Mouse (Mus musculus) neural tube, embryonic 11.5 days (tissue): ENCODE data around the gene Cdca5. TPM values are rescaled to one million over a fixed set of nuclear protein-coding genes. Genes with fewer than 3 reads are reported as not detected.
A peak's percentile ranks its signal among the peaks of the same experiment; 100 is the strongest.

Source experiments
- ATAC-seq: fragments of 200-750 bp; cut with Nextera tagmentation; 2 replicates; pipeline ENCODE4 v1.8.0; 2017; ENCODE audit warnings: moderate number of reproducible peaks, mild to moderate bottlenecking, moderate TSS enrichment, moderate library complexity; ENCODE audit not compliant: insufficient read depth, low FRiP score, low TSS enrichment
- DNase-seq: peaks from one replicate; pipeline ENCODE4 v3.0.0-alpha.2; 2015; ENCODE audit warnings: low spot score
- H3K27ac ChIP-seq: fragments of 300-500 bp; sonication (generic); 2 replicates; pipeline ENCODE4 v1.5.1; 2014; ENCODE audit warnings: low read depth, mild to moderate bottlenecking, low read length
- H3K27me3 ChIP-seq: fragments of 300-500 bp; sonication (generic); 2 replicates; pipeline ENCODE4 v1.6.1; 2014; ENCODE audit warnings: mild to moderate bottlenecking, low read length, mixed read lengths; ENCODE audit not compliant: control insufficient read depth, insufficient read depth
- H3K36me3 ChIP-seq: fragments of 300-500 bp; sonication (generic); 2 replicates; pipeline ENCODE4 v1.6.1; 2014; ENCODE audit warnings: mild to moderate bottlenecking, low read length, moderate library complexity, mixed read lengths; ENCODE audit not compliant: control insufficient read depth, insufficient read depth
- H3K4me1 ChIP-seq: fragments of 300-500 bp; sonication (generic); 2 replicates; pipeline ENCODE4 v1.6.1; 2014; ENCODE audit warnings: low read length, mixed read lengths; ENCODE audit not compliant: control insufficient read depth, insufficient read depth
- H3K4me2 ChIP-seq: fragments of 300-500 bp; sonication (generic); 2 replicates; pipeline ENCODE4 v1.6.1; 2014; ENCODE audit warnings: low read depth, mild to moderate bottlenecking, moderate library complexity
- H3K4me3 ChIP-seq: fragments of 300-500 bp; sonication (generic); 2 replicates; pipeline ENCODE4 v1.5.1; 2014; ENCODE audit warnings: low read depth, low read length
- H3K9ac ChIP-seq: fragments of 300-500 bp; sonication (generic); 2 replicates; pipeline ENCODE4 v1.6.1; 2014; ENCODE audit warnings: mild to moderate bottlenecking, low read length
- H3K9me3 ChIP-seq: fragments of 300-500 bp; sonication (generic); 2 replicates; pipeline ENCODE4 v1.6.1; 2016; ENCODE audit warnings: low read length; ENCODE audit not compliant: control insufficient read depth
- whole genome bisulfite sequencing: fragments of 180-500 bp; shearing (Covaris S2); extraction: QIAGEN DNeasy Blood & Tissue Kit; methylation state at CpG from one replicate; pipeline ENCODE4 v1.1.7; 2014; 5-methylcytosine and 5-hydroxymethylcytosine counted together
- microRNA-seq: library from miRNA; unstranded; fragments of <30 nt; microRNA quantifications from one replicate; pipeline ENCODE4, GENCODE M21; 2016
- polyA plus RNA-seq: library from polyadenylated mRNA; unstranded; fragments of >200 nt; fragmentation: Nextera tagmentation; extraction: Ambion mirVana; gene quantifications from 2 replicates; pipeline ENCODE4 v1.2.1, GENCODE M21; 2014

Gene Cdca5
- polyA plus RNA-seq, 1 experiment from 2014 or later: 48.4 TPM

- peak overlapping the region; percentile 76 for H3K9ac ChIP-seq
- H3K27ac ChIP-seq: peak overlapping the region; percentile 93
- H3K9me3 ChIP-seq: no peaks in the 10 kb centered on the region
- H3K4me2 ChIP-seq: peak overlapping the region; percentile 70
- 9% methylated on average over 16 of the region's 16 CpGs for WGBS
- peaks cover 2% of the 10 kb centered on the region for H3K36me3 ChIP-seq
- no peaks in the 10 kb centered on the region for H3K4me1 ChIP-seq
- no peak for DNase-seq
- no peaks in the 10 kb centered on the region for H3K27me3 ChIP-seq
- peak overlapping the region; percentile 56 for H3K4me3 ChIP-seq
- ATAC-seq: no peak
These were observed 55.5 kb downstream of the Cdca5 start for GRCm38 (mm10) chr19:6140374-6140677.

DNA sequence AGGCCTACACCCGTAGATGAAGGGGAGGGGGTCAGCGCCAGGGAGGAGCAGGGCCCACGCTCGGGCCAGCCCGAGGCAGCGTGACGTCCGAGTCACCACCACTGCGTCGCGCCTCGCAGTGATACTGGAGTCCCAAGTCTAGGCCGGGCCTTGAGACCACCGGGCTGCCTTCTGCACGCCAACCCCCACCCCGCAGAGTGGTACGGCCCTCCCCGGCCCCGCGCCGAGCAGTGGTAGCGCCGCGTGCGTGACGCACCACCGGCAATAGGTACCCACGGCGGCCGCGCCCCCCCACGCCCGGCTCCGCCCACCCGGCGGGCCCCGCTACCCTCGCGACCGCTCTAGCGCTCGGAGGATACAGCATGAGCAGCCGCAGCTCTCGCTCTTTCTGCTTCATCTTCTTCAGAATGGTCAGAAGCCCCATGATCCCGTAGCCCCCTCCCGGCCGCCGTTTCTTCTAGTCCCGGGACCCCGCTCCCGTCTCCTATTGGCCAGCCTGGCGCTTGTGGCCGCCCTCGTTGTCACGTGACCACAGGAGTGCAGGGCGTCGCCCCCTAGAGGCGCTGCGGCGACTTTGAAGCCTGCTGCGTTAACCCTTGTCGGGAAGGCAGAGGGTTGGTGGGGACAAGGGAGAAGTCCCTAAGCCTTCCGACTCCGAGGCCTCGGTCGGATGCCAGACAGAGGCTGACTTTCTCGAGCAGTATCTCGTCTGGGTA is 56.1 kb downstream of the Cdca5 start, which contains the start of gene Batf2:
Gene Batf2, plus strand, starts transcription at position 306 of the 716 bp plus-strand sequence.
- peak within 1 kb of the TSS; percentile 56 for H3K4me3 ChIP-seq
- ATAC-seq (peak; percentile 93), DNase-seq (peak; percentile 97)
- peak within 1 kb of the TSS; percentile 70 for H3K4me2 ChIP-seq
- H3K4me1 ChIP-seq: no peaks in the 10 kb centered on the region
- H3K9ac ChIP-seq: peak within 1 kb of the TSS; percentile 76
- H3K36me3 ChIP-seq: peaks cover 2% of the 10 kb centered on the region
- peak within 1 kb of the TSS; percentile 93 for H3K27ac ChIP-seq
- WGBS: under 1% methylated on average over 64 of the region's 68 CpGs
- H3K27me3 ChIP-seq: no peaks in the 10 kb centered on the region
- H3K9me3 ChIP-seq: no peaks in the 10 kb centered on the region

- WGBS: under 1% methylated on average over 15 of the region's 15 CpGs
- DNase-seq (peak; percentile 87), ATAC-seq (peak; percentile 78)
- H3K9me3 ChIP-seq: no peaks in the 10 kb centered on the region
- peaks cover 2% of the 10 kb centered on the region for H3K36me3 ChIP-seq
- H3K9ac ChIP-seq: peak within 1 kb of the TSS; percentile 76
- H3K4me3 ChIP-seq: peak within 1 kb of the TSS; percentile 56
- H3K4me2 ChIP-seq: peak within 1 kb of the TSS; percentile 70
- H3K4me1 ChIP-seq: no peaks in the 10 kb centered on the region
- H3K27me3 ChIP-seq: no peaks in the 10 kb centered on the region
- peak within 1 kb of the TSS; percentile 93 for H3K27ac ChIP-seq
These were observed 56.6 kb downstream of the Cdca5 start, which contains the start of gene Arl2 for GRCm38 (mm10) chr19:6141394-6141749. Arl2 (minus strand) TSS chr19:6141548.

Small RNAs within 50 kb of the gene (microRNA-seq; reads per million reads assigned to microRNA genes)
- 1.8 reads per million for gene Mir6988

Other genes starting within 250 kb of the Cdca5 start
- 19.9 and 20.7 TPM in 2 replicates for gene Frmd8, start 209.7 kb upstream of the Cdca5 start, polyA plus RNA-seq
- gene Slc25a45, start 207.2 kb upstream of the Cdca5 start, polyA plus RNA-seq: 0.74 and 1.7 TPM in 2 replicates
- gene Tigd3, start 190.8 kb upstream of the Cdca5 start, polyA plus RNA-seq: 5.7 and 6.6 TPM in 2 replicates
- gene Dpf2, start 172.0 kb upstream of the Cdca5 start, polyA plus RNA-seq: 195 and 225 TPM in 2 replicates
- gene Cdc42ep2, start 160.2 kb upstream of the Cdca5 start, polyA plus RNA-seq: 3.9 and 4.0 TPM in 2 replicates
- gene Pola2, start 120.8 kb upstream of the Cdca5 start, polyA plus RNA-seq: 75.2 and 79.9 TPM in 2 replicates
- not detected in 2 replicates for gene Slc22a20, start 98.8 kb upstream of the Cdca5 start, polyA plus RNA-seq
- 3.4 and 4.4 TPM in 2 replicates for gene Capn1, start 69.1 kb upstream of the Cdca5 start, polyA plus RNA-seq
- 34.4 and 36.7 TPM in 2 replicates for gene Syvn1, start 38.4 kb upstream of the Cdca5 start, polyA plus RNA-seq
- 81.9 and 84.8 TPM in 2 replicates for gene Mrpl49, start 27.2 kb upstream of the Cdca5 start, polyA plus RNA-seq
- 789 and 790 TPM in 2 replicates for gene Fau, start 27.1 kb upstream of the Cdca5 start, polyA plus RNA-seq
- 36.7 and 40.0 TPM in 2 replicates for gene Znhit2, start 23.8 kb upstream of the Cdca5 start, polyA plus RNA-seq
- 39.6 and 42.9 TPM in 2 replicates for gene Tm7sf2, start 16.6 kb upstream of the Cdca5 start, polyA plus RNA-seq
- 59.1 and 61.2 TPM in 2 replicates for gene Vps51, start 7.8 kb upstream of the Cdca5 start, polyA plus RNA-seq
- not detected in 2 replicates for gene Tmem262, start 5.0 kb upstream of the Cdca5 start, polyA plus RNA-seq
- 0.88 and 1.3 TPM in 2 replicates for gene Gm28374, start 2.7 kb upstream of the Cdca5 start, polyA plus RNA-seq
- 74.3 and 76.8 TPM in 2 replicates for gene Zfpl1, start within 50 bp of the Cdca5 start, polyA plus RNA-seq
- not detected in 2 replicates for gene AC131692.1, start 9.4 kb downstream of the Cdca5 start, polyA plus RNA-seq
- 0.53 and 0.77 TPM in 2 replicates for gene Naaladl1, start 20.8 kb downstream of the Cdca5 start, polyA plus RNA-seq
- gene Sac3d1, start 33.7 kb downstream of the Cdca5 start, polyA plus RNA-seq: 62.6 and 66.1 TPM in 2 replicates
- gene Snx15, start 43.3 kb downstream of the Cdca5 start, polyA plus RNA-seq: 34.5 and 36.9 TPM in 2 replicates
- not detected in 2 replicates for gene Batf2, start 56.0 kb downstream of the Cdca5 start, polyA plus RNA-seq
- gene Arl2, start 56.6 kb downstream of the Cdca5 start, polyA plus RNA-seq: 82.6 and 95.1 TPM in 2 replicates
- gene Majin, start 99.4 kb downstream of the Cdca5 start, polyA plus RNA-seq: not detected in 2 replicates
- 0.44 and 0.87 TPM in 2 replicates for gene Gpha2, start 141.4 kb downstream of the Cdca5 start, polyA plus RNA-seq
- gene Ppp2r5b, start 150.9 kb downstream of the Cdca5 start, polyA plus RNA-seq: 47.4 and 61.2 TPM in 2 replicates
- gene Atg2a, start 156.7 kb downstream of the Cdca5 start, polyA plus RNA-seq: 13.3 and 13.8 TPM in 2 replicates
- gene Ehd1, start 191.7 kb downstream of the Cdca5 start, polyA plus RNA-seq: 71.9 and 82.2 TPM in 2 replicates
- 0.42 and 0.58 TPM in 2 replicates for gene Cdc42bpg, start 221.5 kb downstream of the Cdca5 start, polyA plus RNA-seq
- gene Men1, start 250.0 kb downstream of the Cdca5 start, polyA plus RNA-seq: 59.5 and 66.1 TPM in 2 replicates